In the genomic region with DNA sequence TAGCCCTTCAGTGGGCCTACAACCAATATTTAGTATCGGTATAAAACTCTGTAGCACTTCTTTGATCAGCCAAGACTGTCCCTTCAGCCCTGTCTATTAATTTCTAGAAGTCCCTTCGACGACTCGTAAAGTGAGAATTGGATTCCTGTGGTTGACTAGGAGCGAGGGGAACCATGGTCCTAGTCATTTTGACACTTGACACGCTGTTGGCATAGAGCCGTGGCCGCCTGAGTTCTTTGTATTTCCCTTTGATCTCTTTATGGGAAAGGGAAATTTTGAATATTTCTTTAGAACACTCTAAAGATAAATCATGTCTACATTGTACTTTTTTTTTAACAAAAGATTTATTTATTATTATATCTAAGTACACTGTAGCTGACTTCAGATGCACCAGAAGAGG, we compare ENCODE assay signal across 7 mouse cellular contexts. TPM values are rescaled to one million over a fixed set of nuclear protein-coding genes. Genes with fewer than 3 reads are reported as not detected.
DNase-seq lines count a peak whose midpoint lies in the region; ATAC-seq and TF ChIP-seq lines count a peak whose summit lies in the region.

No protein-coding gene starts in this region.

- H3ac ChIP-seq in myocyte (ENCODE audit: control insufficient read depth, insufficient read length): no peak overlapping the region

- no peak overlapping the region for H3K27ac ChIP-seq in embryonic facial prominence, embryonic 13.5 days
- no peak overlapping the region for H3K27ac ChIP-seq in intestine, embryonic 14.5 days (ENCODE audit: low read depth)

- peaks cover 27% of the 10 kb centered on the region for H3K79me2 ChIP-seq in myocyte (ENCODE audit: control insufficient read depth, insufficient read depth)

- H3K9me3 ChIP-seq in embryonic facial prominence, embryonic 13.5 days: no peaks in the 10 kb centered on the region
- no peaks in the 10 kb centered on the region for H3K9me3 ChIP-seq in intestine, embryonic 14.5 days (ENCODE audit: control insufficient read depth, low read length)

- ATAC-seq in embryonic facial prominence, embryonic 13.5 days (ENCODE audit: insufficient number of reproducible peaks, insufficient read depth, low FRiP score, low TSS enrichment, low read depth): no peak
- no peak for ATAC-seq in intestine, embryonic 14.5 days (replicated peaks; ENCODE audit: low FRiP score, low TSS enrichment, low read depth)
- ATAC-seq in granulocyte monocyte progenitor cell, adult 5-6 weeks (replicated peaks; ENCODE audit: poor library complexity, severe bottlenecking): no peak

- peak overlapping the region; percentile 86 for H3K4me3 ChIP-seq in embryonic facial prominence, embryonic 13.5 days
- peak overlapping the region; percentile 91 for H3K4me3 ChIP-seq in intestine, embryonic 14.5 days (ENCODE audit: low read depth, low read length)
- H3K4me3 ChIP-seq in myocyte: peak overlapping the region; percentile 99

- no peak for TF ChIP-seq POLR2A in myocyte (IDR thresholded peaks at IDR 0.05; ENCODE audit: insufficient read length, low read depth)

- H3K27me3 ChIP-seq in embryonic facial prominence, embryonic 13.5 days: no peaks in the 10 kb centered on the region
- no peaks in the 10 kb centered on the region for H3K27me3 ChIP-seq in intestine, embryonic 14.5 days (replicated peaks; ENCODE audit: control insufficient read depth, insufficient read depth, low read length)
- no peaks in the 10 kb centered on the region for H3K27me3 ChIP-seq in myocyte (ENCODE audit: control insufficient read depth, insufficient read depth, insufficient read length)

- H3K4me2 ChIP-seq in embryonic facial prominence, embryonic 13.5 days: peak overlapping the region; percentile 89
- peak overlapping the region; percentile 77 for H3K4me2 ChIP-seq in intestine, embryonic 14.5 days (ENCODE audit: low read length)
- peak overlapping the region; percentile 79 for H3K4me2 ChIP-seq in myocyte (ENCODE audit: low read depth)

- H3K36me3 ChIP-seq in embryonic facial prominence, embryonic 13.5 days: peaks cover 32% of the 10 kb centered on the region
- H3K36me3 ChIP-seq in intestine, embryonic 14.5 days (ENCODE audit: control insufficient read depth, insufficient read depth, low read length): peaks cover 29% of the 10 kb centered on the region
- H3K36me3 ChIP-seq in myocyte (ENCODE audit: control insufficient read depth, insufficient read depth): peaks cover 18% of the 10 kb centered on the region

- 82% methylated on average over 8 of the region's 8 CpGs for WGBS in embryonic facial prominence, embryonic 13.5 days
- 88% methylated on average over 8 of the region's 8 CpGs for WGBS in intestine, embryonic 14.5 days

- H3K4me1 ChIP-seq in embryonic facial prominence, embryonic 13.5 days: peaks cover 21% of the 10 kb centered on the region
- peaks cover 10% of the 10 kb centered on the region for H3K4me1 ChIP-seq in intestine, embryonic 14.5 days (replicated peaks; ENCODE audit: control insufficient read depth, insufficient read depth, low read length)

- peak; percentile 16 for DNase-seq in kidney, postnatal 14 days
- no peak for DNase-seq in kidney, adult 8-10 months
- DNase-seq in intestine, embryonic 14.5 days (ENCODE audit: low spot score): no peak
- no peak for DNase-seq in layer of hippocampus, adult 9-11 months

- H3K9ac ChIP-seq in embryonic facial prominence, embryonic 13.5 days: peak overlapping the region; percentile 88
- H3K9ac ChIP-seq in intestine, embryonic 14.5 days (ENCODE audit: low read length): peak overlapping the region; percentile 92; the same call in 1 of the 2 replicates

TF ChIP-seq in myocyte, 11 proteins besides CTCF, POLR2A, EP300 and RAD21:
- TF ChIP-seq TCF3 (IDR thresholded peaks at IDR 0.05; ENCODE audit: insufficient read length, low read depth): no peak
- TF ChIP-seq MYOG (IDR thresholded peaks at IDR 0.05; ENCODE audit: control insufficient read depth in 1 of 3, insufficient read depth in 1 of 3, insufficient read length in 2 of 3, low read depth in 2 of 3): no peak
- no peak for TF ChIP-seq TCF12 (IDR thresholded peaks at IDR 0.05; ENCODE audit: insufficient read depth, poor library complexity, severe bottlenecking)
- no peak for TF ChIP-seq USF1 (IDR thresholded peaks at IDR 0.05; ENCODE audit: low read depth)

RNA-seq across cellular contexts. Expression of gene Srp72, which starts 1.3 kb away (rescaled TPM):
- 99.7 and 107 TPM in 2 replicates for polyA plus RNA-seq in embryonic facial prominence, embryonic 13.5 days (2015; fragmentation: Nextera tagmentation; extraction: Ambion mirVana)
- 91.6 and 98.2 TPM in 2 replicates for polyA plus RNA-seq in intestine, embryonic 14.5 days (2014; fragmentation: Nextera tagmentation; extraction: Ambion mirVana)
- polyA plus RNA-seq in myocyte (2012; fragmentation: generic; extraction: Trizol): 54.2 TPM
- total RNA-seq in granulocyte monocyte progenitor cell, adult 5-6 weeks (2014; fragmentation: Nextera tagmentation): 188 and 189 TPM in 2 replicates
- 145 and 146 TPM in 2 replicates for total RNA-seq in granulocyte monocyte progenitor cell, adult 5-6 weeks (2017)

RNA-seq across cellular contexts. Expression of gene Ppat, which starts 24.4 kb away (rescaled TPM):
- polyA plus RNA-seq in embryonic facial prominence, embryonic 13.5 days (2015; fragmentation: Nextera tagmentation; extraction: Ambion mirVana): 22.8 and 23.2 TPM in 2 replicates
- 39.2 and 43.6 TPM in 2 replicates for polyA plus RNA-seq in intestine, embryonic 14.5 days (2014; fragmentation: Nextera tagmentation; extraction: Ambion mirVana)
- polyA plus RNA-seq in myocyte (2012; fragmentation: generic; extraction: Trizol): 6.9 TPM
- total RNA-seq in granulocyte monocyte progenitor cell, adult 5-6 weeks (2014; fragmentation: Nextera tagmentation): 45.5 and 46.1 TPM in 2 replicates
- 73.6 and 87.8 TPM in 2 replicates for total RNA-seq in granulocyte monocyte progenitor cell, adult 5-6 weeks (2017)

RNA-seq across cellular contexts. Expression of gene Paics, which starts 24.6 kb away (rescaled TPM):
- polyA plus RNA-seq in embryonic facial prominence, embryonic 13.5 days (2015; fragmentation: Nextera tagmentation; extraction: Ambion mirVana): 279 and 283 TPM in 2 replicates
- polyA plus RNA-seq in intestine, embryonic 14.5 days (2014; fragmentation: Nextera tagmentation; extraction: Ambion mirVana): 241 and 252 TPM in 2 replicates
- polyA plus RNA-seq in myocyte (2012; fragmentation: generic; extraction: Trizol): 69.9 TPM
- 266 and 303 TPM in 2 replicates for total RNA-seq in granulocyte monocyte progenitor cell, adult 5-6 weeks (2014; fragmentation: Nextera tagmentation)
- 463 and 482 TPM in 2 replicates for total RNA-seq in granulocyte monocyte progenitor cell, adult 5-6 weeks (2017)

RNA-seq across cellular contexts. Expression of gene Arl9, which starts 28.1 kb away (rescaled TPM):
- polyA plus RNA-seq in embryonic facial prominence, embryonic 13.5 days (2015; fragmentation: Nextera tagmentation; extraction: Ambion mirVana): not detected in 2 replicates
- 0.77 TPM in 1 of 2 replicates, not detected in the other for polyA plus RNA-seq in intestine, embryonic 14.5 days (2014; fragmentation: Nextera tagmentation; extraction: Ambion mirVana)
- polyA plus RNA-seq in myocyte (2012; fragmentation: generic; extraction: Trizol): not detected
- total RNA-seq in granulocyte monocyte progenitor cell, adult 5-6 weeks (2014; fragmentation: Nextera tagmentation): 2.3 TPM in 1 of 2 replicates, not detected in the other
- total RNA-seq in granulocyte monocyte progenitor cell, adult 5-6 weeks (2017): not detected in 2 replicates

RNA-seq across cellular contexts. Expression of gene Thegl, which starts 40.1 kb away (rescaled TPM):
- 0.11 and 0.41 TPM in 2 replicates for polyA plus RNA-seq in embryonic facial prominence, embryonic 13.5 days (2015; fragmentation: Nextera tagmentation; extraction: Ambion mirVana)
- polyA plus RNA-seq in intestine, embryonic 14.5 days (2014; fragmentation: Nextera tagmentation; extraction: Ambion mirVana): 1.0 and 1.2 TPM in 2 replicates
- polyA plus RNA-seq in myocyte (2012; fragmentation: generic; extraction: Trizol): not detected
- total RNA-seq in granulocyte monocyte progenitor cell, adult 5-6 weeks (2014; fragmentation: Nextera tagmentation): not detected in 2 replicates
- not detected in 2 replicates for total RNA-seq in granulocyte monocyte progenitor cell, adult 5-6 weeks (2017)
